Mouse (Mus musculus) testis, adult 2 months (tissue): ENCODE measurements at regions not wholly inside any gene's neighbourhood (a gene's known extent, or its start where the extent isn't known, plus 50 kb on each side); places are given as distances from the start of the nearest gene placed in this dataset.

Source experiments
- CTCF ChIP-seq: fragments of 200-500 bp; IDR thresholded peaks from 2 replicates; pipeline ENCODE4 v1.5.1; 2012; ENCODE audit warnings: low read depth, mild to moderate bottlenecking, inconsistent platforms, low read length, moderate library complexity; ENCODE audit not compliant: control insufficient read depth, insufficient read depth, insufficient replicate concordance
- POLR2A ChIP-seq: fragments of 200-500 bp; IDR thresholded peaks from 2 replicates; pipeline ENCODE4 v1.6.1; 2012; ENCODE audit warnings: low read depth, mild to moderate bottlenecking, inconsistent platforms, low read length, moderate library complexity; ENCODE audit not compliant: control insufficient read depth

GRCm38 (mm10) chr8:26891881-26892280 is 85.2 kb upstream of the Zfp703 start:
- TF ChIP-seq POLR2A (no peak), CTCF (no peak)
